Mouse (Mus musculus) adrenal gland (tissue): ENCODE results near the gene Efcc1.

ENCODE experiments used
- intact Hi-C: fragments of 180-260 bp; cut with DNase I; formaldehyde crosslinking; loops from one replicate; pipeline ENCODE4 v1.15.1; 2025

Gene Efcc1

GRCm38 (mm10) chr6:87802462-87802861 lies 71.8 kb downstream of the Efcc1 start:
- intact Hi-C loops = no loop called here

- intact Hi-C loops = no loop called here
Measured at GRCm38 (mm10) chr6:87804036-87804435, 73.4 kb downstream of the Efcc1 start.

- intact Hi-C loops = loop anchor here (5.0 kb wide), 1 partner anchor 33 kb away; no protein-coding TSS in a partner anchor
Measured at GRCm38 (mm10) chr6:87804886-87805285, 74.2 kb downstream of the Efcc1 start.

GRCm38 (mm10) chr6:87805448-87805847 lies 74.8 kb downstream of the Efcc1 start:
- intact Hi-C loops = loop anchor here (5.0 kb wide), 1 partner anchor 33 kb away; no protein-coding TSS in a partner anchor
